Mouse (Mus musculus) midbrain, embryonic 16.5 days (tissue): ENCODE measurements around the gene Tpst1. TPM values are rescaled to one million over a fixed set of nuclear protein-coding genes. Genes with fewer than 3 reads are reported as not detected.

ENCODE experiments used
- ATAC-seq: fragments of 200-750 bp; cut with Nextera tagmentation; 2 replicates; pipeline ENCODE4 v1.8.0; 2017; ENCODE audit warnings: moderate TSS enrichment
- H3K27ac ChIP-seq: fragments of 300-500 bp; sonication (generic); 2 replicates; pipeline ENCODE4 v1.5.1; 2014; ENCODE audit warnings: mild to moderate bottlenecking, low read length, mixed read lengths
- H3K27me3 ChIP-seq: fragments of 300-500 bp; sonication (generic); 2 replicates; pipeline ENCODE4 v1.6.1; 2014; ENCODE audit warnings: low read depth, low read length, mixed read lengths; ENCODE audit not compliant: control insufficient read depth, insufficient read depth
- H3K36me3 ChIP-seq: fragments of 300-500 bp; sonication (generic); 2 replicates; pipeline ENCODE4 v1.6.1; 2014; ENCODE audit warnings: mild to moderate bottlenecking, low read length, moderate library complexity, mixed read lengths; ENCODE audit not compliant: control insufficient read depth, insufficient read depth
- H3K4me1 ChIP-seq: fragments of 300-500 bp; sonication (generic); 2 replicates; pipeline ENCODE4 v1.6.1; 2014; ENCODE audit warnings: mild to moderate bottlenecking, low read length, mixed read lengths; ENCODE audit not compliant: control insufficient read depth, insufficient read depth
- H3K4me2 ChIP-seq: fragments of 300-500 bp; sonication (generic); 2 replicates; pipeline ENCODE4 v1.6.1; 2014; ENCODE audit warnings: mild to moderate bottlenecking, low read length, mixed read lengths
- H3K4me3 ChIP-seq: fragments of 300-500 bp; sonication (generic); 2 replicates; pipeline ENCODE4 v1.5.1; 2014; ENCODE audit warnings: low read depth, mild to moderate bottlenecking, low read length, moderate library complexity, mixed read lengths
- H3K9ac ChIP-seq: fragments of 300-500 bp; sonication (generic); 2 replicates; pipeline ENCODE4 v1.6.1; 2014; ENCODE audit warnings: low read depth, low read length, mixed read lengths
- H3K9me3 ChIP-seq: fragments of 300-500 bp; sonication (generic); replicated peaks from 2 replicates; pipeline ENCODE4 v1.6.1; 2014; ENCODE audit warnings: mild to moderate bottlenecking, low read length, mixed read lengths; ENCODE audit not compliant: control insufficient read depth, poor library complexity, severe bottlenecking
- WGBS: fragments of 180-500 bp; shearing (Covaris S2); extraction: QIAGEN DNeasy Blood & Tissue Kit; methylation state at CpG from one replicate; pipeline ENCODE4 v1.1.7; 2014; 5-methylcytosine and 5-hydroxymethylcytosine counted together
- polyA plus RNA-seq: library from polyadenylated mRNA; unstranded; fragments of >200 nt; fragmentation: Nextera tagmentation; extraction: Ambion mirVana; gene quantifications from 2 replicates; pipeline ENCODE4 v1.2.1, GENCODE M21; 2015

Tpst1 gene
- polyA plus RNA-seq, 1 experiment from 2014 or later, result 56.8 TPM

DNA sequence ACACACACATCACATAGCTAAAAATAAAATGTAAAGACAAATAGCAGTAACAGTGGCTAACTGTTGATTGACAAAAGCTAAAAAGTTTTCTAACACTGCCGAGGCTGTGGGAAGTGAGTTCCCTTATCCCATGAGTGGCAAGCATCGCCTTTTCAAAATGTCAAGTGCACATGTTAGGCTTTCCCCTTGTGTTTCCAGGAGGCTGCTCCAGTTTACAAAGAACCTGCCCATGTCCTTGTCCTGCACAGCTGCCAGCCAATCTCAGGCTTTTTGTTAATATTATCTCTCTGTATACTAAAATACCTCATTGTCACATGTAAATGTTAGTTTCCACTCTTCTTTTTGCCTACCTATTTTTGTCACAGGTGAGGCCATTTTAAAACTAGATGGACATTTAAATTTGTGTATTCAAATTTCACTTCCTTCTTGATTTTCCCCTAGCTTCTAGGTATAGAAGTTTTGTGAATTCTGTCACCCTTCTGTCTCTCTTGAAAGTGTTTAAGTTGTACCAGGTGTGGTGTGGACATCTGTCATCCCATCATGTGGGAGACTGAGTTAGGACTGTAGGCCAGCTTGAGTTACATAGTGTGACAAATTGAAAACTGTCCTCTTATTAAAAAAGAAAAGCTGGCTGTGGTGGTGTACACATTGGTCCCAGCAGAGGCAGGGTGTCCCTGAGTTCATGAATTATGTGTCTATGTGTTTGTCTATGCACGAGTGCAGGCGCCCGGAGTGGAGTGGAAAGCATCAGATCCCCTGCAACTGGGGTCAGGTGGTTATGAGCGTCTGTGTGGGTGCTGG is 108.8 kb downstream of the Tpst1 start:
- no peak overlapping the region for H3K4me2 ChIP-seq
- no peak overlapping the region for H3K4me3 ChIP-seq
- no peak for ATAC-seq
- no peak overlapping the region for H3K27ac ChIP-seq
- H3K36me3 ChIP-seq, result no peaks in the 10 kb centered on the region
- H3K4me1 ChIP-seq, result peaks cover 4% of the 10 kb centered on the region; the same call in 1 of the 2 replicates
- H3K9me3 ChIP-seq, result no peaks in the 10 kb centered on the region
- WGBS, result 93% methylated on average over 6 of the region's 6 CpGs
- no peak overlapping the region for H3K9ac ChIP-seq
- H3K27me3 ChIP-seq, result no peaks in the 10 kb centered on the region

DNA sequence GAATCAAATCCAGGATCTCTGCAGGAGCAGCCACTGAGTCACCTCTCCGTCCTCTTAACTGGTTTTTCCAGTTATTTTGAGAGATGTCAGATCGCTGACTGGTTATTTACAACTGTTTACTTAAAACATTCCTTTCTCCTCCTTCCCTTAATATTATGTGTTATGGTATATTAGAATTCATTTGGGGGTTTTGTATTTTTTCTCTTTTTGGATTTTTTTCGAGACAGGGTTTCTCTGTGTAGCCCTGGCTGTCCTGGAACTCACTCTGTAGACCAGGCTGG is 109.4 kb downstream of the Tpst1 start:
- H3K9ac ChIP-seq, result no peak overlapping the region
- no peak for ATAC-seq
- no peaks in the 10 kb centered on the region for H3K9me3 ChIP-seq
- no peaks in the 10 kb centered on the region for H3K36me3 ChIP-seq
- no peak overlapping the region for H3K4me3 ChIP-seq
- no peaks in the 10 kb centered on the region for H3K27me3 ChIP-seq
- no peak overlapping the region for H3K27ac ChIP-seq
- 95% methylated on average over 3 of the region's 3 CpGs for WGBS
- H3K4me1 ChIP-seq, result peaks cover 8% of the 10 kb centered on the region; the same call in 1 of the 2 replicates
- H3K4me2 ChIP-seq, result no peak overlapping the region

DNA sequence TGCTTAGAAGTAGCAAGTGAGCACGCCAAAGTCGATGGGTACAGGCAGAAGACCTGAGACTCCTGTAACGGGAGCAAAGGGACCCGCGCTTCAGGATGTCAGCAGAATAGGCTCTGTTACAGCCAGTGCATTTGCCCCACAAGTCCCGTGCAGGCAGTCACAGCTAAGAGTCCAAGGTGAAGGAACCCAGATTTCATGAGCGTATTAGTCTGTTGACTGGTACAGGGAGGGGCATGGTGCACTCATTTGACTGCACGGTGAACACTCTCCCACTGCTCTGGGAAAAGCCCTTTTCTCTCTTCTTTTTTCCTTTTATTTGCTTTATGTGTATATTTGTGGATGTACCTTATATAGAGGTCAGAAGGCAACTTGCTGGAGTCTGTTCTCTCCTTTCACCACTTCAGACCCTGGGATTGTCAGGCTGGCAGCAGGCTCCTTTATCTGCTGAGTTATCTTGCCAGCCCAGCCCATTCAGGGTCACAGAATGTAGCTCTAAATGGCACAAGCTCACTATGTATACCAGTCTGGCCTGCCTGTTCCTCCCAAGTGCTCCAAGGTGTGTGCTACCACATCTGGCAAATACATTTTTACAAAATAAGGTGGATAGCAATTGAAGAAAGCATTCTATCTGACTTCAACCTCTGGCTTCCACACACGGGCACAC is 111.2 kb downstream of the Tpst1 start:
- H3K4me1 ChIP-seq, result peaks cover 10% of the 10 kb centered on the region; the same call in 1 of the 2 replicates
- H3K9ac ChIP-seq, result no peak overlapping the region
- H3K4me2 ChIP-seq, result no peak overlapping the region
- no peak overlapping the region for H3K4me3 ChIP-seq
- no peak overlapping the region for H3K27ac ChIP-seq
- ATAC-seq, result no peak
- WGBS, result 90% methylated on average over 9 of the region's 9 CpGs
- no peaks in the 10 kb centered on the region for H3K27me3 ChIP-seq
- H3K36me3 ChIP-seq, result no peaks in the 10 kb centered on the region; the same call in 1 of the 2 replicates
- no peaks in the 10 kb centered on the region for H3K9me3 ChIP-seq

DNA sequence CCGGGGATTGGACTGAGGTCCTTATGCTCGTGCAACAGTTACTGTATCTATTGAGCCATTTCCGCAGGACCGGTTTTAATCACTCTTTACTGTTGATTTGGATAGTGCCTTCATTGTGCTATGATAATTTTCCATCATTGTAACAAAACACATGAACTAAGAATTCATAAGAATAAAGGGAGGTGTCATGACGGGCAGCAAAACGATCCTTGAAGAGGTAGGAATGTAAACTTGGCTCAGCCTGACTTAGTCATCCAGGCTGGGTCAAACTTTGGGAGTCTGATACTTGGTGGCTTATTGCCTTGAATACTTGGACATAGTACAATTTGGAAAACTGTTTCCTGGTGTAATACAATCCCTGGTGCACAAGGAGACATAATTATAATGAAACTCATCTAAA is 112.2 kb downstream of the Tpst1 start:
- Histone ChIP-seq H3K9ac (no peak overlapping the region), H3K4me3 (no peak overlapping the region), H3K9me3 (no peaks in the 10 kb centered on the region), H3K36me3 (peaks cover 7% of the 10 kb centered on the region), H3K27ac (no peak overlapping the region), H3K27me3 (no peaks in the 10 kb centered on the region), H3K4me2 (no peak overlapping the region), H3K4me1 (peaks cover 10% of the 10 kb centered on the region; the same call in 1 of the 2 replicates)
- ATAC-seq, result no peak
- 89% methylated on average over 6 of the region's 6 CpGs for WGBS

Other genes starting within 250 kb of the Tpst1 start
- gene Sumf2, start 226.3 kb upstream of the Tpst1 start, polyA plus RNA-seq, result 31.1 and 33.6 TPM in 2 replicates
- 602 and 639 TPM in 2 replicates for gene Chchd2, start 185.9 kb upstream of the Tpst1 start, polyA plus RNA-seq
- gene Zbed5, start 177.6 kb upstream of the Tpst1 start, polyA plus RNA-seq, result 20.1 and 22.5 TPM in 2 replicates
- 0.85 and 0.95 TPM in 2 replicates for gene Phkg1, start 174.8 kb upstream of the Tpst1 start, polyA plus RNA-seq
- 4.2 and 6.4 TPM in 2 replicates for gene Nupr1l, start 164.8 kb upstream of the Tpst1 start, polyA plus RNA-seq
- gene Vkorc1l1, start 131.4 kb upstream of the Tpst1 start, polyA plus RNA-seq, result 29.1 and 30.6 TPM in 2 replicates
- 30.3 and 31.5 TPM in 2 replicates for gene Gusb, start 70.3 kb upstream of the Tpst1 start, polyA plus RNA-seq
- gene Asl, start 44.1 kb upstream of the Tpst1 start, polyA plus RNA-seq, result 35.5 and 38.6 TPM in 2 replicates
- 85.6 and 86.8 TPM in 2 replicates for gene Crcp, start 44.0 kb upstream of the Tpst1 start, polyA plus RNA-seq
- 20.2 and 21.4 TPM in 2 replicates for gene Kctd7, start 71.5 kb downstream of the Tpst1 start, polyA plus RNA-seq
- 46.7 and 48.7 TPM in 2 replicates for gene Rabgef1, start 98.5 kb downstream of the Tpst1 start, polyA plus RNA-seq
- gene Tmem248, start 143.8 kb downstream of the Tpst1 start, polyA plus RNA-seq, result 24.6 and 25.6 TPM in 2 replicates
- 52.9 and 54.6 TPM in 2 replicates for gene Sbds, start 182.2 kb downstream of the Tpst1 start, polyA plus RNA-seq
- gene Tyw1, start 182.3 kb downstream of the Tpst1 start, polyA plus RNA-seq, result 20.2 and 23.0 TPM in 2 replicates